Mouse (Mus musculus) neural tube, embryonic 11.5 days (tissue): Measurements from ENCODE around the gene Klrb1a. TPM values are rescaled to one million over a fixed set of nuclear protein-coding genes. Genes with fewer than 3 reads are reported as not detected.
"Not testable (repeated sequence)": the region's sequence is repeated elsewhere in the genome, so short reads cannot be mapped to it uniquely, and the experiment has no call there.

Source experiments
- ATAC-seq: fragments of 200-750 bp; cut with Nextera tagmentation; 2 replicates; pipeline ENCODE4 v1.8.0; 2017; ENCODE audit warnings: moderate number of reproducible peaks, mild to moderate bottlenecking, moderate TSS enrichment, moderate library complexity; ENCODE audit not compliant: insufficient read depth, low FRiP score, low TSS enrichment
- DNase-seq: peaks from one replicate; pipeline ENCODE4 v3.0.0-alpha.2; 2015; ENCODE audit warnings: low spot score
- H3K27ac ChIP-seq: fragments of 300-500 bp; sonication (generic); 2 replicates; pipeline ENCODE4 v1.5.1; 2014; ENCODE audit warnings: low read depth, mild to moderate bottlenecking, low read length
- H3K27me3 ChIP-seq: fragments of 300-500 bp; sonication (generic); 2 replicates; pipeline ENCODE4 v1.6.1; 2014; ENCODE audit warnings: mild to moderate bottlenecking, low read length, mixed read lengths; ENCODE audit not compliant: control insufficient read depth, insufficient read depth
- H3K36me3 ChIP-seq: fragments of 300-500 bp; sonication (generic); 2 replicates; pipeline ENCODE4 v1.6.1; 2014; ENCODE audit warnings: mild to moderate bottlenecking, low read length, moderate library complexity, mixed read lengths; ENCODE audit not compliant: control insufficient read depth, insufficient read depth
- H3K4me1 ChIP-seq: fragments of 300-500 bp; sonication (generic); 2 replicates; pipeline ENCODE4 v1.6.1; 2014; ENCODE audit warnings: low read length, mixed read lengths; ENCODE audit not compliant: control insufficient read depth, insufficient read depth
- H3K4me2 ChIP-seq: fragments of 300-500 bp; sonication (generic); 2 replicates; pipeline ENCODE4 v1.6.1; 2014; ENCODE audit warnings: low read depth, mild to moderate bottlenecking, moderate library complexity
- H3K4me3 ChIP-seq: fragments of 300-500 bp; sonication (generic); 2 replicates; pipeline ENCODE4 v1.5.1; 2014; ENCODE audit warnings: low read depth, low read length
- H3K9ac ChIP-seq: fragments of 300-500 bp; sonication (generic); 2 replicates; pipeline ENCODE4 v1.6.1; 2014; ENCODE audit warnings: mild to moderate bottlenecking, low read length
- H3K9me3 ChIP-seq: fragments of 300-500 bp; sonication (generic); 2 replicates; pipeline ENCODE4 v1.6.1; 2016; ENCODE audit warnings: low read length; ENCODE audit not compliant: control insufficient read depth
- WGBS: fragments of 180-500 bp; shearing (Covaris S2); extraction: QIAGEN DNeasy Blood & Tissue Kit; methylation state at CpG from one replicate; pipeline ENCODE4 v1.1.7; 2014; 5-methylcytosine and 5-hydroxymethylcytosine counted together
- polyA plus RNA-seq: library from polyadenylated mRNA; unstranded; fragments of >200 nt; fragmentation: Nextera tagmentation; extraction: Ambion mirVana; gene quantifications from 2 replicates; pipeline ENCODE4 v1.2.1, GENCODE M21; 2014

Gene Klrb1a
- polyA plus RNA-seq = not detected in 2 replicates

GRCm38 (mm10) chr6:128623433-128623832, at the start of gene Klrb1a:
Gene Klrb1a, minus strand, starts transcription at chr6:128623533.
- not testable (repeated sequence) for DNase-seq, H3K27ac ChIP-seq, H3K4me3 ChIP-seq, H3K4me1 ChIP-seq, H3K9ac ChIP-seq, H3K4me2 ChIP-seq, H3K27me3 ChIP-seq, H3K36me3 ChIP-seq, H3K9me3 ChIP-seq, ATAC-seq
- 95% methylated on average over 5 of the region's 5 CpGs for WGBS

DNA sequence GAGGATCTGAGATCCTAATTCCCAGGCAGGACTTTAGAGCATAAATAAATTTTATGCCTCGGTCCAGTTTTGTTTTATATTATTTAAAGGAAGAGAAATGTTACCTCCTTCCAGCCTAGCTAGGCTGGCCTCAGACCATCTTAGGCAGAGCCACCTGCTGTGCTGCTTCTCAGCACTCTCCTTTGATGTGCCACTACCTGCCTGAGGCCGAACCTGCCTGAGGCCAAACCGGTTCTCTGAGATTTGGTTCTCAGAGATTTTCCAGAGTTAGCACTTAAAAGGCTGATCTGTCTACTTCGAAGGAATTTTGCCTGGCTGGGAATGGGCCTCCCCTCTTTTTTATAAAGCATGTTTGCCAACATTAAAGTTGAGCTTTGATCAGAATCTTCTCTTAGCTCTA, 46.6 kb upstream of the Klrb1a start:
- H3K9ac ChIP-seq = no peak overlapping the region
- ATAC-seq (no peak), DNase-seq (no peak)
- H3K4me3 ChIP-seq = no peak overlapping the region
- H3K4me2 ChIP-seq = no peak overlapping the region
- no peaks in the 10 kb centered on the region for H3K4me1 ChIP-seq
- H3K27me3 ChIP-seq = no peaks in the 10 kb centered on the region
- 61% methylated on average over 4 of the region's 4 CpGs for WGBS
- no peak overlapping the region for H3K27ac ChIP-seq
- H3K36me3 ChIP-seq = no peaks in the 10 kb centered on the region
- no peaks in the 10 kb centered on the region for H3K9me3 ChIP-seq

- Histone ChIP-seq H3K36me3 (no peaks in the 10 kb centered on the region), H3K4me2 (no peak within 1 kb of the TSS), H3K27ac (no peak within 1 kb of the TSS), H3K27me3 (no peaks in the 10 kb centered on the region), H3K4me1 (no peaks in the 10 kb centered on the region), H3K9me3 (no peaks in the 10 kb centered on the region), H3K4me3 (no peak within 1 kb of the TSS), H3K9ac (no peak within 1 kb of the TSS)
- WGBS = 21% methylated on average over 1 of the region's 1 CpGs
- ATAC-seq (no peak), DNase-seq (no peak)
These were observed 38.9 kb upstream of the Klrb1a start, which contains the start of gene Clec2h for GRCm38 (mm10) chr6:128662206-128662605. Gene Clec2h, plus strand, starts transcription at chr6:128662385.

GRCm38 (mm10) chr6:128661249-128661648, 37.9 kb upstream of the Klrb1a start:
- Histone ChIP-seq H3K4me1 (no peaks in the 10 kb centered on the region), H3K27ac (no peak overlapping the region), H3K27me3 (no peaks in the 10 kb centered on the region), H3K36me3 (no peaks in the 10 kb centered on the region), H3K9me3 (no peaks in the 10 kb centered on the region), H3K4me3 (no peak overlapping the region), H3K4me2 (no peak overlapping the region), H3K9ac (no peak overlapping the region)
- 91% methylated on average over 1 of the region's 1 CpGs for WGBS
- no peak for DNase-seq
- no peak for ATAC-seq

GRCm38 (mm10) chr6:128652938-128653337, 29.6 kb upstream of the Klrb1a start:
- Histone ChIP-seq H3K9me3 (no peaks in the 10 kb centered on the region), H3K4me1 (no peaks in the 10 kb centered on the region), H3K27ac (no peak overlapping the region), H3K27me3 (no peaks in the 10 kb centered on the region), H3K4me3 (no peak overlapping the region), H3K4me2 (no peak overlapping the region), H3K9ac (no peak overlapping the region), H3K36me3 (no peaks in the 10 kb centered on the region)
- ATAC-seq (no peak), DNase-seq (no peak)
- 100% methylated on average over 1 of the region's 1 CpGs for WGBS

- ATAC-seq, H3K9ac ChIP-seq, H3K27me3 ChIP-seq, H3K4me1 ChIP-seq, H3K9me3 ChIP-seq, H3K4me3 ChIP-seq, H3K4me2 ChIP-seq, DNase-seq, H3K36me3 ChIP-seq, H3K27ac ChIP-seq: not testable (repeated sequence)
- 87% methylated on average over 4 of the region's 7 CpGs for WGBS
These were observed 27.5 kb upstream of the Klrb1a start for GRCm38 (mm10) chr6:128650827-128651226.

DNA sequence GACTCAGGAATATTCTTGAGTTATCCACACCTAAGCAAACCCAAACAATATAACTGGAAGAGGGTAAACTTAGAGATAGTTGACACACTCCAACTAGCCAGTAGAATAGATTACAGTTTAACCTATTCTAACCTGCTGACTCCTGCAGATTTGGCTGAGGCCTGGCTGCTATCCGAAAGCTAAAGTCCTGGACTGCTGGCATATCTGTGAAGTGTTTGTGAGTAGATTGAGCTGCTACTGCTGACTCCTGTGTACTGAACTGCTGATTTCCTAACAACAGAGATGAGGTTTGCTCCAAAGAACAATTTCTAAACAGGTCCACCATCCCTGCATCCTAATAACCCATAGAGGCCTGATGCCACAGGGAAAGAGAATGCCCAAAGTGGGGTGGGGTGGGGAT, 26.9 kb upstream of the Klrb1a start:
- H3K4me3 ChIP-seq = no peak overlapping the region
- ATAC-seq (no peak), DNase-seq (no peak)
- WGBS = 89% methylated on average over 1 of the region's 1 CpGs
- no peak overlapping the region for H3K9ac ChIP-seq
- no peak overlapping the region for H3K27ac ChIP-seq
- H3K9me3 ChIP-seq = no peaks in the 10 kb centered on the region
- no peaks in the 10 kb centered on the region for H3K4me1 ChIP-seq
- H3K36me3 ChIP-seq = no peaks in the 10 kb centered on the region
- no peak overlapping the region for H3K4me2 ChIP-seq
- no peaks in the 10 kb centered on the region for H3K27me3 ChIP-seq

DNA sequence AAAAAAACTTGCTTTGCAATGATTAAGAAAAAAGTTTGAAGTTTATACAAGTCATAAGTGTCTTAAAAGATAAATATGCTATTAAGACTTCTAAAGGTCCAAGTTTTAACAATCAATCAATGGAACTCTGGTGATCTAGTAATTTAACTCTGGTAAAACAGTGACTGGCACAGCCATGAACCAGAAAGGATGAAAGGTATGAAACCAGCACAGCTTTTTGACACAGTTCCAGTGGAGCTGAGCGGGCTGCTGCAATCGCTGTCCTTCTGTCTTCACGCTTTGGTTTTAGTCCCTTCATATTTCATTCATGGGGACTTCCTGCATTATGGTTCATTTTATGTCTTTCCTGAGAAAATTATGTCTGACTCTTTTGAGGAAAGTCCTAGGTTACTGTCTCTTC, 26.3 kb upstream of the Klrb1a start:
- Histone ChIP-seq H3K9ac (no peak overlapping the region), H3K9me3 (no peaks in the 10 kb centered on the region), H3K4me1 (no peaks in the 10 kb centered on the region), H3K4me2 (no peak overlapping the region), H3K4me3 (no peak overlapping the region), H3K27ac (no peak overlapping the region), H3K27me3 (no peaks in the 10 kb centered on the region), H3K36me3 (no peaks in the 10 kb centered on the region)
- no peak for ATAC-seq
- WGBS = 89% methylated on average over 3 of the region's 3 CpGs
- DNase-seq = no peak

DNA sequence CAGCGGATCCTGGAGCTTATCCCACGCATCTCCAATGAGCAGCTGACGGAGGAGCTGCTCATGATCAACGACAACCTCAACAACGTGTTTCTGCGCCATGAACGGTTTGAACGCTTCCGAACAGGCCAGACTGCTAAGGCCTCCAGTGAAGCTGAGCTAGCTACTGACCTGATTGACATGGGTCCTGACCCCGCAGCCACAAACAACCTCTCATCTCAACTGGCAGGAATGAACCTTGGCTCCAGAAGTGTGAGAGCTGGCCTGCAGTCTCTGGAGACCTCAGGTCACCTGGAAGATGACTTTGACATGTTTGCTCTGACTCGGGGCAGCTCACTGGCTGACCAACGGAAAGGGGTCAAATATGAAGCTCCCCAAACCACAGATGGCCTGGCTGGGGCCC, 22.4 kb upstream of the Klrb1a start:
- 93% methylated on average over 12 of the region's 12 CpGs for WGBS
- H3K9me3 ChIP-seq, ATAC-seq, DNase-seq, H3K4me1 ChIP-seq, H3K27ac ChIP-seq, H3K4me3 ChIP-seq, H3K9ac ChIP-seq, H3K4me2 ChIP-seq, H3K36me3 ChIP-seq, H3K27me3 ChIP-seq: not testable (repeated sequence)
